Mouse (Mus musculus): ENCODE measurements around the gene Rnaseh2b. TPM values are rescaled to one million over a fixed set of nuclear protein-coding genes. Genes with fewer than 3 reads are reported as not detected.

Gene Rnaseh2b
- polyA plus RNA-seq, 2 experiments, result 29.8 to 75.6 TPM

DNA sequence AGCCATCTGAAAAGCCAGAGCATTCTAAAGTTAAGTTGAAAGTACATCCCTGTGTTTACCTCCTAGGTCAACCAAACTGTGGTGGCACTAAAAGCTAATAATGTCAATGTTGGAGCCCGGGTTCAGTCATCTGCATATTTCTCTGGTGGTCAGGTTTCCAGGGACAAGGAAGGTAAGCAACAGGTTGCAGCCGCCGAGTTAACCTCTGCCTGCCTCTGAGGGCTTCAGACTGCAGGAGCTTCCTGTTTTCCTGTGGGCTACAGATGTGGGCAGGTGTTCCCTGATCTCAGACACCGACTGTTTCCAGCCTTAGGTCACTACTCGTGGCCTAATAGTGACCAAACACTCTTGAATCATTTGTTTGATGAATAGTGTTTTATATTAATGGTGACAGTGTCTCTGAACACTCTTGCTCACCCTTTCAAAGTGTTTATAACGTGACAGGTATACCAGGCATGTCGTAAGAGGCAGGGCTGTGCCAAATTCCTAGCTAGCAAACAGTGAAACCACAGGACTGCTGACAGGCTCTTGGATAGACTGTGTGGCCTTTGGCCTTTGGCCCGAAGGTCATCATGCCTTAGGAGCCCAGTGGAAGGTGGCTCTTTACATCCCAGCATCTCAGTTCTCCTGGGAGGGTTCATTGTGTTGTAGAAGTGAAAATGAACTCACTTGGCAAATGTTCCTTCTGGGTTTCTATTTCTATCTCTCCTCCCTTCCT is 69.0 kb downstream of the Rnaseh2b start:
- Histone ChIP-seq H3K4me3 (ENCODE audit: insufficient read depth in 1 of 2, low read depth in 2 of 2, low read length in 2 of 2) (no peak overlapping the region), H3K36me3 (replicated peaks; ENCODE audit: control insufficient read depth, insufficient read depth, low read depth) (peaks cover 15% of the 10 kb centered on the region), H3K27ac (no peak overlapping the region), H3K4me1 (replicated peaks; ENCODE audit: control insufficient read depth in 2 of 2, insufficient read depth in 2 of 2, low read length in 1 of 2) (no peaks in the 10 kb centered on the region; a peak in 1 of 4 replicates), H3K4me2 (ENCODE audit: low read depth) (no peak overlapping the region), H3K9ac (replicated peaks) (no peak overlapping the region), H3K27me3 (ENCODE audit: control insufficient read depth, insufficient read depth, low read length) (no peaks in the 10 kb centered on the region), H3K9me3 (ENCODE audit: control insufficient read depth, low read length) (no peaks in the 10 kb centered on the region)
- WGBS (ENCODE audit: insufficient replicate concordance), result 64% methylated on average over 8 of the region's 8 CpGs
- ATAC-seq (ENCODE audit: insufficient read depth) (0 out of 2 replicates have a peak, but pooled peaks have one; percentile 18), DNase-seq (ENCODE audit: low read depth in 3 of 3, low spot score in 3 of 3) (peak in 1 of 3 experiments; percentile 11)
- TF ChIP-seq CTCF (IDR thresholded peaks at IDR 0.05; ENCODE audit: low read depth) (no peak), EP300 (IDR thresholded peaks at IDR 0.05; ENCODE audit: low read depth) (no peak)

DNA sequence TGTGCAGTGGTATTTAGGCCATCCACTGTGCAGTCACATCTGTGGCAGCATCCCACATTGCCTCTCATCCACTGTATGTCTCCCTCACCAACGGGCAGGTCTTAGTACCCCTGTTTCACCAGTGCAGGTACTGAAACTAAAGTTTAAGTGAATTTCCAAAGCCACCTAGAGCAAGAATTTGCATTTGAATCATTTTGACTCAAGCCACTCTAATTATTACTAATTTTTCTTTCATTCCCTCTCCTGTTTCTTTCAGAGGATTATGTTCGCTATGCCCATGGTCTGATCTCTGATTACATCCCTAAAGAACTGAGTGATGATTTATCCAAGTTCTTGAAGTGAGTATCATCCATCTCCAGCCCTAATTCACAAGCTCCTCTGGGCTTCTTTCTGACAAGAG is 71.4 kb downstream of the Rnaseh2b start:
- H3K9me3 ChIP-seq (ENCODE audit: control insufficient read depth, low read length), result no peaks in the 10 kb centered on the region
- no peaks in the 10 kb centered on the region for H3K27me3 ChIP-seq (ENCODE audit: control insufficient read depth, insufficient read depth, low read length)
- ATAC-seq (ENCODE audit: insufficient read depth) (no peak), DNase-seq (ENCODE audit: low read depth in 3 of 3, low spot score in 3 of 3) (no peak)
- TF ChIP-seq EP300 (IDR thresholded peaks at IDR 0.05; ENCODE audit: low read depth), result no peak
- TF ChIP-seq CTCF (IDR thresholded peaks at IDR 0.05; ENCODE audit: low read depth), result no peak
- H3K4me2 ChIP-seq (ENCODE audit: low read depth), result no peak overlapping the region
- no peaks in the 10 kb centered on the region; a peak in 1 of 4 replicates for H3K4me1 ChIP-seq (replicated peaks; ENCODE audit: control insufficient read depth in 2 of 2, insufficient read depth in 2 of 2, low read length in 1 of 2)
- peaks cover 18% of the 10 kb centered on the region for H3K36me3 ChIP-seq (replicated peaks; ENCODE audit: control insufficient read depth, insufficient read depth, low read depth)
- H3K27ac ChIP-seq, result no peak overlapping the region
- 82% methylated on average over 2 of the region's 2 CpGs for WGBS (ENCODE audit: insufficient replicate concordance)
- no peak overlapping the region for H3K9ac ChIP-seq (replicated peaks)
- H3K4me3 ChIP-seq (ENCODE audit: insufficient read depth in 1 of 2, low read depth in 2 of 2, low read length in 2 of 2), result no peak overlapping the region

DNA sequence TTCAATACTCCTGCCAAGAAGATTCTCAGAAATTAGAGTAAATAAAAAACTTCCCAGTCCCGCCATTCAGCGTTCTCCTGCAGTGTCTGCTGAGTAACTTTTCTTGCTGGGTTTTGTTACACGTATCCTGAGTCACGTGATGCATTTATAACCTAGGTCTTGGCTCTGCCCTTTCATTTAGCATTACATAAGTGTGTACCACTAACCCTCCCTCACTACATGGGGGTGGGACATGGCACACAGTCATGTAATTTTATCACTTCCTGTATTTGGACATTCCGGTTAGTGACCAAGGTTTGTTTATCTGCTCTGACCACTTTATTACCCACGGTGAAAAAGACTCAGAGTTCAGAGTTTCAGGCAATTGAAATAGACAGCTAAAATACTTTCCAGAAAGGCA is 78.4 kb downstream of the Rnaseh2b start:
- H3K27ac ChIP-seq, result no peak overlapping the region
- H3K4me1 ChIP-seq (replicated peaks; ENCODE audit: control insufficient read depth in 2 of 2, insufficient read depth in 2 of 2, low read length in 1 of 2), result peaks cover 0 to 3% of the 10 kb centered on the region in 2 experiments; a peak in 1 of 4 replicates
- no peak overlapping the region for H3K9ac ChIP-seq (replicated peaks)
- H3K36me3 ChIP-seq (replicated peaks; ENCODE audit: control insufficient read depth, insufficient read depth, low read depth), result peaks cover 9% of the 10 kb centered on the region
- TF ChIP-seq CTCF (IDR thresholded peaks at IDR 0.05; ENCODE audit: low read depth), result no peak
- TF ChIP-seq EP300 (IDR thresholded peaks at IDR 0.05; ENCODE audit: low read depth), result no peak
- 63% methylated on average over 6 of the region's 6 CpGs for WGBS (ENCODE audit: insufficient replicate concordance)
- DNase-seq (ENCODE audit: low read depth in 3 of 3, low spot score in 3 of 3) (no peak), ATAC-seq (ENCODE audit: insufficient read depth) (no peak)
- no peak overlapping the region for H3K4me2 ChIP-seq (ENCODE audit: low read depth)
- H3K27me3 ChIP-seq (ENCODE audit: control insufficient read depth, insufficient read depth, low read length), result no peaks in the 10 kb centered on the region
- H3K9me3 ChIP-seq (ENCODE audit: control insufficient read depth, low read length), result no peaks in the 10 kb centered on the region
- no peak overlapping the region for H3K4me3 ChIP-seq (ENCODE audit: insufficient read depth in 1 of 2, low read depth in 2 of 2, low read length in 2 of 2)

DNA sequence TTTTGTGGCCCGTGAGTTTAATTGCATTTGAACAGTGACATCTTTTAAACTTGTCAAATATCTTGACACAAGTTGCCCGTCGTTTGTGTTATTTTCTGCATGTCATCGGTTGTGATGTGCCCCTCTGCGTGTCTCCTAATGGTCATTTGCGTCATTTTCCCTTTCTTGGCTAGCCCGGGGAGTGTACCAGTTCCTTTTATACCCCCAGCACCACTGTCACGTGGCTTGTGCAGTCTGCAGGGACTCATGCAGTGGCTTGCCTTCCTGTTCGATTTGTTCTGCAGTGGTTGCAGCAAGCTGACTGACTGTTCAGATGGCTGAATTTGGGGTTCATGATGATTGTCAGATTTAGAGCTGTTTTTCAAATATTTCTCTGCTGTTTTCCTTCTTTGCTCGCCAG is 81.6 kb downstream of the Rnaseh2b start:
- Histone ChIP-seq H3K27ac (no peak overlapping the region), H3K27me3 (ENCODE audit: control insufficient read depth, insufficient read depth, low read length) (no peaks in the 10 kb centered on the region), H3K4me3 (ENCODE audit: insufficient read depth in 1 of 2, low read depth in 2 of 2, low read length in 2 of 2) (no peak overlapping the region), H3K9me3 (ENCODE audit: control insufficient read depth, low read length) (no peaks in the 10 kb centered on the region), H3K4me1 (replicated peaks; ENCODE audit: control insufficient read depth in 2 of 2, insufficient read depth in 2 of 2, low read length in 1 of 2) (peaks cover 0 to 3% of the 10 kb centered on the region in 2 experiments; a peak in 1 of 4 replicates), H3K9ac (replicated peaks) (no peak overlapping the region), H3K36me3 (replicated peaks; ENCODE audit: control insufficient read depth, insufficient read depth, low read depth) (peaks cover 6% of the 10 kb centered on the region), H3K4me2 (ENCODE audit: low read depth) (no peak overlapping the region)
- ATAC-seq (ENCODE audit: insufficient read depth), result no peak
- 72% methylated on average over 10 of the region's 10 CpGs for WGBS (ENCODE audit: insufficient replicate concordance)
- TF ChIP-seq CTCF (IDR thresholded peaks at IDR 0.05; ENCODE audit: low read depth), result no peak
- no peak for TF ChIP-seq EP300 (IDR thresholded peaks at IDR 0.05; ENCODE audit: low read depth)
- DNase-seq (ENCODE audit: low read depth in 3 of 3, low spot score in 3 of 3), result no peak

DNA sequence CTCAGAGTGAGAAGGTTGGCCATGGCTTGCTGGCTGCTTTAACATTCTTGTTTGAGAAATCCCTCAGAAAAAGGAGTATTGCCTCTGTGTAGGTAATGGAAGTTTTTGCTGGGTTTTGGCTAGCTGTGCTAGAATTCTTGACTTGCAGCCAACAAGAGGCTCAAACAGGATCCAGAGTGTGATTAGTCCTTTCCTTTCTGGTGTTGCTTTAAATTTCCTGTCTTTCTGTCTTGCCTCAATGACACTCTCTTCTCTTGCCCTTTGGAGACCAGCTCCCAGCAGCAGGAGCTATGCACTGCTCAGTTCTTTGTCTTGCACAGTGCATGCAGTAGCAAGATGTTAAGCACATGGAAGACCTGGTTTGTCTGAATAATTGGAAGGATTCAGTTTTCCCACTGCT is 83.3 kb downstream of the Rnaseh2b start:
- DNase-seq (ENCODE audit: low read depth in 3 of 3, low spot score in 3 of 3), result no peak
- H3K36me3 ChIP-seq (replicated peaks; ENCODE audit: control insufficient read depth, insufficient read depth, low read depth), result peaks cover 1% of the 10 kb centered on the region
- H3K4me3 ChIP-seq (ENCODE audit: insufficient read depth in 1 of 2, low read depth in 2 of 2, low read length in 2 of 2), result no peak overlapping the region
- H3K27ac ChIP-seq, result no peak overlapping the region
- TF ChIP-seq CTCF (IDR thresholded peaks at IDR 0.05; ENCODE audit: low read depth) (no peak), EP300 (IDR thresholded peaks at IDR 0.05; ENCODE audit: low read depth) (no peak)
- H3K4me1 ChIP-seq (replicated peaks; ENCODE audit: control insufficient read depth in 2 of 2, insufficient read depth in 2 of 2, low read length in 1 of 2), result peaks cover 0 to 3% of the 10 kb centered on the region in 2 experiments; a peak in 1 of 4 replicates
- H3K9ac ChIP-seq (replicated peaks), result no peak overlapping the region
- H3K27me3 ChIP-seq (ENCODE audit: control insufficient read depth, insufficient read depth, low read length), result no peaks in the 10 kb centered on the region
- no peak overlapping the region for H3K4me2 ChIP-seq (ENCODE audit: low read depth)
- no peaks in the 10 kb centered on the region for H3K9me3 ChIP-seq (ENCODE audit: control insufficient read depth, low read length)
- ATAC-seq (ENCODE audit: insufficient read depth), result no peak

Measured in liver, embryonic 14.5 days (tissue).